Mouse (Mus musculus) liver, postnatal 0 days (tissue): Measurements from ENCODE around the gene Jarid2. TPM values are rescaled to one million over a fixed set of nuclear protein-coding genes. Genes with fewer than 3 reads are reported as not detected.

Experiments used
- ATAC-seq: fragments of 200-750 bp; cut with Nextera tagmentation; 2 replicates; pipeline ENCODE4 v1.8.0; 2017; ENCODE audit warnings: mild to moderate bottlenecking, moderate library complexity
- DNase-seq: peaks from one replicate; pipeline ENCODE4 v3.0.0-alpha.2; 2016
- H3K27ac ChIP-seq: fragments of 300-500 bp; sonication (generic); 2 replicates; pipeline ENCODE4 v1.5.1; 2014; ENCODE audit warnings: antibody characterized with exemption, moderate library complexity, mild to moderate bottlenecking, low read depth
- H3K27me3 ChIP-seq: fragments of 300-500 bp; sonication (generic); 2 replicates; pipeline ENCODE4 v1.6.1; 2014; ENCODE audit warnings: low read length, control low read depth, mixed read lengths; ENCODE audit not compliant: insufficient read depth
- H3K36me3 ChIP-seq: fragments of 300-500 bp; sonication (generic); replicated peaks from 2 replicates; pipeline ENCODE4 v1.6.1; 2014; ENCODE audit warnings: mild to moderate bottlenecking, control low read depth, low read length, moderate library complexity, mixed read lengths; ENCODE audit not compliant: insufficient read depth
- H3K4me1 ChIP-seq: fragments of 300-500 bp; sonication (generic); 2 replicates; pipeline ENCODE4 v1.6.1; 2014; ENCODE audit warnings: antibody characterized with exemption, mild to moderate bottlenecking, control low read depth; ENCODE audit not compliant: insufficient read depth
- H3K4me2 ChIP-seq: fragments of 300-500 bp; sonication (generic); 2 replicates; pipeline ENCODE4 v1.6.1; 2014; ENCODE audit warnings: low read depth, mild to moderate bottlenecking, low read length, moderate library complexity, mixed read lengths
- H3K4me3 ChIP-seq: fragments of 300-500 bp; sonication (generic); 2 replicates; pipeline ENCODE4 v1.5.1; 2014; ENCODE audit warnings: low read depth, low read length
- H3K9ac ChIP-seq: fragments of 300-500 bp; sonication (generic); replicated peaks from 2 replicates; pipeline ENCODE4 v1.6.1; 2014; ENCODE audit warnings: mild to moderate bottlenecking, moderate library complexity
- H3K9me3 ChIP-seq: fragments of 300-500 bp; sonication (generic); 2 replicates; pipeline ENCODE4 v1.6.1; 2016; ENCODE audit warnings: mild to moderate bottlenecking, control low read depth, low read length, mixed read lengths
- CTCF ChIP-seq: sonication (generic); IDR thresholded peaks from 2 replicates; pipeline ENCODE4 v1.5.1; 2016; ENCODE audit warnings: antibody characterized with exemption, low read depth
- EP300 ChIP-seq: IDR thresholded peaks from 2 replicates; pipeline ENCODE4 v1.6.1; 2016; ENCODE audit warnings: antibody characterized with exemption, low read depth, mild to moderate bottlenecking
- WGBS: fragments of 180-500 bp; shearing (Covaris S2); extraction: QIAGEN DNeasy Blood & Tissue Kit; methylation state at CpG from one replicate; pipeline ENCODE4 v1.1.7; 2014; ENCODE audit not compliant: insufficient replicate concordance; 5-methylcytosine and 5-hydroxymethylcytosine counted together
- polyA plus RNA-seq: library from polyadenylated mRNA; unstranded; fragments of >200 nt; fragmentation: Nextera tagmentation; extraction: Ambion mirVana; gene quantifications from 2 replicates; pipeline ENCODE4 v1.2.1, GENCODE M21; 2015

Gene Jarid2
- 5.7 and 6.8 TPM in 2 replicates for polyA plus RNA-seq

DNA sequence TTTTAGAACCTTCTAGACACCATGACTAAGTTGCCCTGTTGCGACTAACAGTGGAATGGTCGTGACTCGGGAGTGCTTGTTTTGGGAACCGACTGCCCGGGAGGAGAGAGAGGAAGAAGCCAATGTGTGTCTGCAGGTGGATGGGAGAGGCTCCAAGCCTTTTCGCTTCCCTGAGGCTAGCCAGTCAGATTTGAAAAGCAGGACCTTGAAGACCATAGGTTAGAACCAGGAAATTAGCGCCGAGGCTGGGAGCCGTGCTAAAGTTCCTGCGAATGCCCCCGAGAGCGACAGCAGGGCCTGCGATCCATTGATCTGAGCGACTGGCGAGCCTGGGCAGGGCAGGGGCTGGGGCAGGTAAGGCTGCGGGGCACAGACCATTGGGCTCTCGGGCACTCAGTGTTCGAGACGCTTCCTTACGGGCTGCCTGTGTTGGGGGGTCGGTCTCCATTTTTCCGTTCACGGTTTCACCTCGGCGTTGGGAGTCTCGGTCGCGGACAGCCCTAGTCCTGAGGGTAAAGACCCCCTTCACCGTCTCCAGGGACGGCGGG is at the start of gene Jarid2:
Jarid2 (plus strand) TSS at position 51 of the 548 bp plus-strand sequence.
- Histone ChIP-seq H3K27me3 (no peaks in the 10 kb centered on the region), H3K4me1 (peaks cover 11% of the 10 kb centered on the region), H3K36me3 (no peaks in the 10 kb centered on the region), H3K4me2 (peak within 1 kb of the TSS; percentile 95), H3K27ac (peak within 1 kb of the TSS; percentile 95), H3K9ac (peak within 1 kb of the TSS; percentile 90), H3K4me3 (peak within 1 kb of the TSS; percentile 77), H3K9me3 (no peaks in the 10 kb centered on the region)
- TF ChIP-seq CTCF (no peak), EP300 (no peak)
- peak; percentile 68 for DNase-seq
- ATAC-seq, result no peak
- 4% methylated on average over 22 of the region's 31 CpGs for WGBS

- no peak for ATAC-seq
- Histone ChIP-seq H3K36me3 (no peaks in the 10 kb centered on the region), H3K27ac (no peak overlapping the region), H3K4me2 (no peak overlapping the region), H3K9ac (no peak overlapping the region), H3K4me3 (no peak overlapping the region), H3K27me3 (no peaks in the 10 kb centered on the region), H3K9me3 (peaks cover 7% of the 10 kb centered on the region; the same call in 1 of the 2 replicates), H3K4me1 (no peaks in the 10 kb centered on the region)
- TF ChIP-seq EP300 (no peak), CTCF (no peak)
- WGBS, result 76% methylated on average over 7 of the region's 7 CpGs
- no peak for DNase-seq
These were observed 48.2 kb upstream of the Jarid2 start for GRCm38 (mm10) chr13:44681051-44681450.

GRCm38 (mm10) chr13:44688140-44688539 is 41.1 kb upstream of the Jarid2 start:
- no peak for ATAC-seq

GRCm38 (mm10) chr13:44697628-44698027 is 31.6 kb upstream of the Jarid2 start:
- Histone ChIP-seq H3K4me3 (no peak overlapping the region), H3K9me3 (no peaks in the 10 kb centered on the region), H3K36me3 (no peaks in the 10 kb centered on the region), H3K27ac (no peak overlapping the region), H3K27me3 (no peaks in the 10 kb centered on the region), H3K9ac (no peak overlapping the region), H3K4me1 (0 out of 2 replicates have a peak, but pooled peaks cover 3% of the 10 kb centered on the region), H3K4me2 (no peak overlapping the region)
- no peak for TF ChIP-seq CTCF
- TF ChIP-seq EP300, result no peak
- ATAC-seq, result no peak
- DNase-seq, result no peak
- 57% methylated on average over 10 of the region's 10 CpGs for WGBS

More at GRCm38 (mm10) chr13:44688140-44688539, 41.1 kb upstream of the Jarid2 start:
- no peak overlapping the region for H3K9ac ChIP-seq
- no peaks in the 10 kb centered on the region for H3K9me3 ChIP-seq
- H3K27ac ChIP-seq, result no peak overlapping the region
- H3K27me3 ChIP-seq, result no peaks in the 10 kb centered on the region
- no peak overlapping the region for H3K4me3 ChIP-seq
- TF ChIP-seq EP300 (no peak), CTCF (no peak)
- 62% methylated on average over 3 of the region's 3 CpGs for WGBS
- H3K36me3 ChIP-seq, result no peaks in the 10 kb centered on the region
- H3K4me1 ChIP-seq, result no peaks in the 10 kb centered on the region
- H3K4me2 ChIP-seq, result no peak overlapping the region
- DNase-seq, result no peak

- Histone ChIP-seq H3K4me2 (no peak overlapping the region), H3K9ac (no peak overlapping the region), H3K27me3 (no peaks in the 10 kb centered on the region), H3K4me1 (0 out of 2 replicates have a peak, but pooled peaks cover 3% of the 10 kb centered on the region), H3K4me3 (no peak overlapping the region), H3K27ac (no peak overlapping the region), H3K9me3 (no peaks in the 10 kb centered on the region), H3K36me3 (no peaks in the 10 kb centered on the region)
- TF ChIP-seq CTCF, result no peak
- no peak for TF ChIP-seq EP300
- ATAC-seq (no peak), DNase-seq (no peak)
- WGBS, result 81% methylated on average over 15 of the region's 15 CpGs
These were observed 25.1 kb upstream of the Jarid2 start for GRCm38 (mm10) chr13:44704036-44704801.

- Histone ChIP-seq H3K27me3 (no peaks in the 10 kb centered on the region), H3K9ac (no peak overlapping the region), H3K4me3 (no peak overlapping the region), H3K36me3 (no peaks in the 10 kb centered on the region), H3K27ac (no peak overlapping the region), H3K9me3 (no peaks in the 10 kb centered on the region), H3K4me1 (peaks cover 8% of the 10 kb centered on the region), H3K4me2 (no peak overlapping the region)
- 68% methylated on average over 14 of the region's 14 CpGs for WGBS
- ATAC-seq, result no peak
- no peak for TF ChIP-seq EP300
- no peak for TF ChIP-seq CTCF
- DNase-seq, result no peak
These were observed 24.1 kb upstream of the Jarid2 start for GRCm38 (mm10) chr13:44705031-44705742.
